Mouse (Mus musculus): ENCODE data around the gene Megf6.
A peak's percentile ranks its signal among the peaks of the same experiment; 100 is the strongest.

Gene Megf6

DNA sequence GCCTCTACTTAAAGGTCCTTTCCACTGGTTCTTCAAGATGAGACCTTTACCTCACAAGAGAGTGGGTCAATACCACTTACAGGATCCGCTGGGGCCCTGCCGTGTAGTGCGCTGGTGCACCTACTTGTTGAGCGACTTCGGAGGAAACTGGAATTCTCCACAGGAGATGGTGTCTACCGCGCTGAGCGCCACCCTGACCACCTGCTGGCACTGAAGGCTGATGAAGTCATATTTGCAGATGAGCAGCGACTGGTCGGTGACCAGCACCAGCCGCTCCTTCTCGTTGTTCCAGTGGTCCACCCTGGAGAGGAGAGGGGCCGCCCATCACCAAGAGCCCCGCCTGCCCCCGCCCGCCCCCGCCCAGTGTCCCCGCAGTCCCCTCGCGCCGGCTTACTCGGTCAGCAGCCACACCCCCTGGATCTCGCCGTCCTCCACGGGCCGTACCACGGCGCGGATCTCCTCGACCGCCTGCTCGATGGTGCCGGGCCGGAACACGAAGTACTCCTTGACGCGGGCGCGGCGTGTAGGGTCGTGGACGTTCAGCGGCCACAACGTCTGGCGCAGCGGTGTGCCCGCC, 10.5 kb upstream of the Megf6 start:
- DNase-seq (ENCODE audit: low read depth, low spot score), result no peak

GRCm38 (mm10) chr4:154160538-154161390, 9.8 kb upstream of the Megf6 start, which contains the start of gene Tprgl:
TSS of gene Tprgl (minus strand) at chr4:154160666.
- DNase-seq (ENCODE audit: low read depth, low spot score), result peak; percentile 97

DNA sequence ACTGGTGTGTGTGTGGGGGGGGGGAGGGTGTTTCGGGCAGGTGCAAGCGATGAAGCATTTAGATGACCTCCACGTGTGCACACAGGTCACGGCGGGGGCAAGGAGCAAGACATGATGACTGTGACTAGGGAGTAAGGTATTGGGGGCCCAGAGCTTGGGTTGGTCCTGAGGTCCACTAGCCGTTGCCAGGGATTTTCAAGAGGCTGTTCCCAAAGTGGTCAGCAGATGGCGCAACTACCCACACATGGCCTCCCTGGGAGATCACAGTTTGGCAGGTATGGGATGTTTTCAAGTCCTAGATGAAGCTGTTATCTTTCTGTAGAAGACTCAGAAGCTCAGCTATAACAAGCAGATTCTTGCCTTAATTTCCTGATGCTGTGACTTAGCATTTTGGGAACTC, 7.2 kb upstream of the Megf6 start:
- no peak for DNase-seq (ENCODE audit: low read depth, low spot score)

GRCm38 (mm10) chr4:154167053-154167452, 3.5 kb upstream of the Megf6 start:
- DNase-seq (ENCODE audit: low read depth, low spot score), result no peak

GRCm38 (mm10) chr4:154170021-154170420, 509 bp upstream of the Megf6 start:
- DNase-seq (ENCODE audit: low read depth, low spot score), result no peak

- no peak for DNase-seq (ENCODE audit: low read depth, low spot score)
These were observed 811 bp downstream of the Megf6 start for GRCm38 (mm10) chr4:154171151-154171930.

DNA sequence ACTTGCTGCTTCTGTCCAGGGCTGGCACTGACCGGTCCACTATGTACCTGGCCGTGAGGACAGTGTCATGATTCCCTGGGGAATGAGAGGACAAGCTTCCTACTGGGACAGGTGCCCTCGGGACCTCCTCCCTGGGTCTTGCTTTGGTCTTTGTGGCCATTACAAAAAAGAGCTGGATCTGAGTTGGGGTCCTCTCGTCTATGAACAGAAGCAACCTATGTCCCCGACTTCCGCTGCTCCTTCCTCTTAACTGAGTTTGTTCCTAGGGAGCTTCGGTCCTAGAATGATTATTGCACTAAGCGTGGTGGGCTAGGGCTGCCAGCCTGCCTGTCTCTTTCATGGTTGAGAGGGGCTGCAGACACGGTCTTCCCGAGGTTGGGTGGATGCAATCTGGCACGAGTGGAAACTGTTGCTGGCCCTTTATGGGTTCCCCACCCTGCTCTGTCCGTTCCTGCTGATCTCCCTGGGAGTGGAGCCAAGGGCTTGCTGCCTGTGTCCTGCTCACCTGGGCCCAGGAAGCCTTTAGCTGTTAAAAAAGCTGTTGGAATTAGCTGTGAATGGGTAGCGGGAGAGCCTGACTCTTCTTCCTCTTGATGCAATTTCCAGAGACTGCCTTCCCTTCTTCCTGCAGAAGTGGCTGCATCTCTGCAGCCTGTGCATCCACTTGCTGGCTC, 1.5 kb downstream of the Megf6 start:
- no peak for DNase-seq (ENCODE audit: low read depth, low spot score)

DNA sequence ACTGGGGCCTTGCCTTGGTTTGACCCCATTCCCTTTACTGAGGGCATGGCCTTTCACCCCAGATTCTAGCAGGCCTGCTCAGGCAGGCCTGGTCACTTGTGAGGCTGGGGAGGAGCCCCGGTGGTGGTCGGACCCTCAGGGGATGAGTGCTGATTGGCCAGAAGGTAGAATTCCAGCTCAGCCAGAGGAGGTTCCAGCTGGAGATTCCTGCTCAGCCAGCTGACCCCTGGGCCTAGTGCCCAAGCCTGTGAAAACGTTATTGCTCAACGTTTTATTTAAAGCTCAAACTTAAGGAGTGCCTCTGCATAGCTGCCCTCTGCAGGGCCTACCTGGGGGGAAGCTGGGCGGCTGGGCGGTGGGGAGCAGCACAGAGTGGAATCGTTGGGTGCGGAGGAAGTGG, 6.7 kb downstream of the Megf6 start:
- no peak for DNase-seq (ENCODE audit: low read depth, low spot score)

DNA sequence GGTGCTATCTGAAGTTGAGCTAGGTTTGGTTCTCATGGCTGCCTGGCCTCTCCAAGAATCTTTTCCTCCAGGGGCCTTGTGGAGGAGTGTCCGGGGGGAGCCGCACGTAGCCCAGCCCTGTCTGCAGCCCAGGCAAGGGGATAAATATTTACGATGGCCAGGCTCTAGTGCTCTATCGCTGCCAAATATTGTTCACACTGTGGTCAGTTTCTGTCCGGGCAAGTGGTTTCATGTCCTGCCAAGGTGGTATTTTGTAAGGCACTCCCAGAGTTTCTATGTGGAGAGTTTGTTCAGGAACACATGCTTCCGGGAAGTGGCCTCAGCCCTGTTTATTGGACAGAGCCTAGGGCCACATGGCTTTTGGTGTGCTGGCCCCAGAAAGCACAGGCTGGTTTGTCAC, 10.5 kb downstream of the Megf6 start:
- no peak for DNase-seq (ENCODE audit: low read depth, low spot score)

- DNase-seq (ENCODE audit: low read depth, low spot score), result no peak
These were observed 13.0 kb downstream of the Megf6 start for GRCm38 (mm10) chr4:154183566-154183965.

DNA sequence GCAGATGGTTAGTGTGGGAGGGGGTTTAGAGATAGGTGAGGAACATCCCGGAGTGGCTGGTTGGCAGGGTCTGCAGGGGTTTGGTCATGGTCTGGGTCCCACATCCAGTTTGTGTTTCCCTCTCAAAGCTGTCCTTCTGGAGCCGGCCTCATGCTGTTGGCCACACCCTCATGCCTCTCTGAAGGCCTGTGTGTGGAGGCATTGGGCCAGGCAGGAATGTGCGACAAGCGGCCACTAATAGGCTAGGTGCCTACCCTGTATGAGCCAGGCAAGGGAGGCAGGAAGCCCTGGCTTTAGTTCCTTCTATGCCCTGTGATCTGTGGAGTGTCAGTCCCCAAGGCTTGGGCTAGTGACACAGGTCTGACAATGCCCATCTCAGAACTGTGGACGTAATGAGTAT, 14.5 kb downstream of the Megf6 start:
- DNase-seq (ENCODE audit: low read depth, low spot score), result no peak

DNA sequence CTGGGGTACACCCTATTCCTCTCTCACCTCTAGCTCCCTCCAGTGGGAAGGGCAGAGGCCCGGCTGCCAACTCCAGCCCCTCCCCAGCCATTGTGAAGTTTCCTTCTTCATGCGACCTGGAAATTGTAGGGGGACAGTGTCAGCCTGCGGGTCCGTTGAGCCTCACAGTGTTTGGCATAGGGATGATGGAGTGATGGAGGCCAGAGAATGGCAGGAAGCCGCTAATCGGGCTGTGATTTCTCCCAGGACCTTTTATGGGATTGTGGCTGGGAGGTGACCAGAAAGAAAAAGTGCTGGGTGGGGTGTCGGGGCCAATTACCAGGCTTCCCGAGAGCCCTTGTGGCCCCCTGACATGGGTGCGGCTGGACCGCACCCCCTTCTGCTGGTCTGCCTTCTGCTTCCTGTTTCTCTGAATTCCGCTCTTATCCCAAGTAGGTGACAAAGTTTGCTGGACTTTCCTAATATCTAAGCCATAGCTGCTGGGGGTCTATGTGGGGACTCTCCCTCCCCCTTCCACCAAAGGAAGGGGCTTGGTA, 15.5 kb downstream of the Megf6 start:
- no peak for DNase-seq (ENCODE audit: low read depth, low spot score)

GRCm38 (mm10) chr4:154188948-154189347, 18.4 kb downstream of the Megf6 start:
- DNase-seq (ENCODE audit: low read depth, low spot score), result no peak

DNA sequence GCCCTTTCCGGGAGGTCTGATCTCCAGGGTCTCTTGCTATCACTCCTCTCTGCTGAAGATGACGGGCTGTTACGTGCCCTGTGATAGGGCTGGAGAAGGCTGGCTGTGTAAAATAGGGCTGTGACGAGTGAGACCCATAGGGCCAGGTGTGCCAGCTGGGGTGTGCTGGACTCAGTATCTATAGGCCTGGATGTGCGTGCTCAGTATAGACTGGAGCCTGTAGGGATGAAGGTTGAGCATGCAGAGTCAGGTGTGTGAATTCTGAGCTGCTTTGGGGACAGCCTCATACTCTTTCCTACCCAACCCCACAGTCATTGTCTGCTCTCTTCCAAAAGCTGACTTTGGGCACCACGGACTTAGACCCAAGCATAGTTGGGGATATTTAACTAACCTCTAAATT, 27.4 kb downstream of the Megf6 start:
- no peak for DNase-seq (ENCODE audit: low read depth, low spot score)

DNA sequence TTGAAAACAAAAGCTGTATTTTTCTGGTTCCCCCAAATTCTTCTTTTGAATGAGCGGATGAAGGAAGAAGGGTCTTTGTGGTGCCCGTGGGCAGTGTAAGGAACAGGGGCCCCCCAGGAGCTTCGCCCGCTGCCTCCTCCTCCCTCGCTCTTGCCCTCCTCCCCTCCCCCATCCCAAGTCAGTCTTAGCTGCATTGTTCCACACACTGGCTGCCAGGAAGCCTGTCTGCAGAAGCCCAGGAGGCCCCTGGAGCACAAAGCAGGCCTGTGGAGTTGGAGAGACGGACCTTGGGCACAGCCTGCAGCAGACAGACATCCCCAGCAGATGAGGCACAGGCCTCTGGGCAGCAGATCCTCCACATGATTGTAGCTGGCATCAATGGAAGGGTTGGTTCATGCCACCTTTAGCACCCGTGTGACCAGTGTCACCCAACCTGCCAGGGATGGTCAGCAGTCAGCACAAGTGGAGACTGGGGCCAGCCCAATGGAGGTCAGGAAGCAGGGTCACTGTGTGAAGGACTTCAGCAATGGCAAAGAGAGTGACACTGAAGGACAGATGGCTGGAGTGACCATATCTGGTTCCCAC, 27.9 kb downstream of the Megf6 start:
- DNase-seq (ENCODE audit: low read depth, low spot score), result no peak

GRCm38 (mm10) chr4:154201511-154201910, 31.0 kb downstream of the Megf6 start:
- no peak for DNase-seq (ENCODE audit: low read depth, low spot score)

DNA sequence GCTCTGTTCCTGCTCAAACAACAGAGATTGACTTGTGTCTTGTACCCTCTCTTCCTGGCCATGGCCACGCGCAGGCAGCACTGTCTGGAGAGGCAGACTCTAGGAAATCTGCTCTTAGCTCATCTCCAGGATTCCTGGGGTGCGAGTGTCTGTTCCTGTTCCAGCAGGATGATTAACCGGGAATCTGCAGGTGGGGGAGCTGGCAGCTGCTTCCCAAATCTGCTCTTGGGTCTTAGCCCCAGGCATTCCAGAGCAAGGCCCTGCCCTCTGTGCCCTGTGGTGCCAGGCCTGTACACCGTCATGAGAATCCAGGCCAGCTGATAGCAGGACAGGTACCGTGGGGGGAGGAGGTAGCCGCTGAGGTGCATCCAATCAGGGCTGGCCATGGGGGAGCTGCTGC, 34.0 kb downstream of the Megf6 start:
- no peak for DNase-seq (ENCODE audit: low read depth, low spot score)

DNA sequence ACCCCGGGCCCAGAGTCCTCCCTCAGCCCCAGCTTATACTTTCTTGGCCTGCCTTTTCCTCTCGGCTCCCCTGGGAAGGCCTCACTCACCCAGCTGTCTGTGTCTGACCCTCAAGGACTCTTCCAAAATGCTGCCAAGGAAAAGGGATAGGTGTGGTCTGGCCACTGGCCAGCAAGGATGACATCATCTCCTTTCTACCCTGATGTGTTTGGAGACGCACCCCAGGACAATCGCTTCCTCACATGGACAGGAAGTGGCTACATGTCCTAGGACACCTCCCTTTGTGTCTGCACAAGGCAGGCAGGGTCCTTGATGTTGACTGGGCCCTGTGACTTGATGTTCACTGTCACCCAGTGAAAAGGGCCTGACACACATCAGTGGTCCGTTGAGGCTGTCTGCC, 34.9 kb downstream of the Megf6 start:
- DNase-seq (ENCODE audit: low read depth, low spot score), result no peak

GRCm38 (mm10) chr4:154207261-154207660, 36.7 kb downstream of the Megf6 start:
- DNase-seq (ENCODE audit: low read depth, low spot score), result peak; percentile 24

GRCm38 (mm10) chr4:154209054-154209453, 38.5 kb downstream of the Megf6 start:
- no peak for DNase-seq (ENCODE audit: low read depth, low spot score)

- DNase-seq (ENCODE audit: low read depth, low spot score), result no peak
These were observed 39.3 kb downstream of the Megf6 start for GRCm38 (mm10) chr4:154209825-154210224.

Measured in telencephalon, adult 2 months (tissue).